Mouse (Mus musculus) lung, embryonic 14.5 days (tissue): ENCODE data around the gene Ahrr. TPM values are rescaled to one million over a fixed set of nuclear protein-coding genes. Genes with fewer than 3 reads are reported as not detected.

Experiments used
- ATAC-seq: fragments of 200-750 bp; cut with Nextera tagmentation; 2 replicates; pipeline ENCODE4 v1.8.0; 2017; ENCODE audit warnings: mild to moderate bottlenecking, moderate TSS enrichment, moderate library complexity; ENCODE audit not compliant: insufficient read depth
- DNase-seq: peaks from one replicate; pipeline ENCODE4 v3.0.0-alpha.2; 2015
- H3K27ac ChIP-seq: fragments of 300-500 bp; sonication (generic); 2 replicates; pipeline ENCODE4 v1.5.1; 2014; ENCODE audit warnings: low read depth, mild to moderate bottlenecking, moderate library complexity
- H3K27me3 ChIP-seq: fragments of 300-500 bp; sonication (generic); 2 replicates; pipeline ENCODE4 v1.6.1; 2014; ENCODE audit warnings: low read length, control low read depth; ENCODE audit not compliant: insufficient read depth
- H3K36me3 ChIP-seq: fragments of 300-500 bp; sonication (generic); 2 replicates; pipeline ENCODE4 v1.6.1; 2014; ENCODE audit warnings: control low read depth; ENCODE audit not compliant: insufficient read depth
- H3K4me1 ChIP-seq: fragments of 300-500 bp; sonication (generic); 2 replicates; pipeline ENCODE4 v1.6.1; 2014; ENCODE audit warnings: antibody characterized with exemption, control low read depth; ENCODE audit not compliant: insufficient read depth
- H3K4me2 ChIP-seq: fragments of 300-500 bp; sonication (generic); 2 replicates; pipeline ENCODE4 v1.6.1; 2014; ENCODE audit warnings: mild to moderate bottlenecking
- H3K4me3 ChIP-seq: fragments of 300-500 bp; sonication (generic); 2 replicates; pipeline ENCODE4 v1.5.1; 2014; ENCODE audit warnings: low read depth, low read length
- H3K9ac ChIP-seq: fragments of 300-500 bp; sonication (generic); 2 replicates; pipeline ENCODE4 v1.6.1; 2014
- H3K9me3 ChIP-seq: fragments of 300-500 bp; sonication (generic); 2 replicates; pipeline ENCODE4 v1.6.1; 2016; ENCODE audit warnings: low read depth, low read length, control low read depth
- CTCF ChIP-seq: IDR thresholded peaks from 2 replicates; pipeline ENCODE4 v1.5.1; 2016; ENCODE audit warnings: antibody characterized with exemption, low read depth
- WGBS: fragments of 180-500 bp; shearing (Covaris S2); extraction: QIAGEN DNeasy Blood & Tissue Kit; methylation state at CpG from one replicate; pipeline ENCODE4 v1.1.7; 2014; 5-methylcytosine and 5-hydroxymethylcytosine counted together
- polyA plus RNA-seq: library from polyadenylated mRNA; unstranded; fragments of >200 nt; fragmentation: Nextera tagmentation; extraction: Ambion mirVana; gene quantifications from 2 replicates; pipeline ENCODE4 v1.2.1, GENCODE M21; 2014

The Ahrr gene
- polyA plus RNA-seq, 1 experiment from 2014 or later = 0.72 TPM

GRCm38 (mm10) chr13:74183011-74183695 lies 109.0 kb downstream of the Ahrr start:
- DNase-seq = no peak
- no peaks in the 10 kb centered on the region for H3K4me1 ChIP-seq
- no peak overlapping the region for H3K4me2 ChIP-seq
- H3K9ac ChIP-seq = no peak overlapping the region
- no peaks in the 10 kb centered on the region for H3K27me3 ChIP-seq
- no peak for TF ChIP-seq CTCF
- peaks cover 44% of the 10 kb centered on the region for H3K36me3 ChIP-seq
- H3K4me3 ChIP-seq = no peak overlapping the region
- H3K9me3 ChIP-seq = no peaks in the 10 kb centered on the region
- WGBS = 79% methylated on average over 5 of the region's 5 CpGs
- ATAC-seq = no peak
- H3K27ac ChIP-seq = no peak overlapping the region

GRCm38 (mm10) chr13:74172036-74172435 lies 120.1 kb downstream of the Ahrr start:
- Histone ChIP-seq H3K4me1 (no peaks in the 10 kb centered on the region), H3K4me2 (no peak overlapping the region), H3K27me3 (no peaks in the 10 kb centered on the region), H3K4me3 (no peak overlapping the region), H3K27ac (no peak overlapping the region), H3K9ac (no peak overlapping the region), H3K9me3 (no peaks in the 10 kb centered on the region), H3K36me3 (peaks cover 48% of the 10 kb centered on the region)
- DNase-seq (no peak), ATAC-seq (no peak)
- 92% methylated on average over 5 of the region's 5 CpGs for WGBS
- no peak for TF ChIP-seq CTCF

GRCm38 (mm10) chr13:74169446-74170164 lies 122.5 kb downstream of the Ahrr start:
- ATAC-seq (no peak), DNase-seq (no peak)
- Histone ChIP-seq H3K27ac (no peak overlapping the region), H3K9me3 (no peaks in the 10 kb centered on the region), H3K27me3 (no peaks in the 10 kb centered on the region), H3K4me3 (no peak overlapping the region), H3K36me3 (peaks cover 42% of the 10 kb centered on the region), H3K9ac (no peak overlapping the region), H3K4me1 (no peaks in the 10 kb centered on the region; the same call in 1 of the 2 replicates), H3K4me2 (no peak overlapping the region)
- WGBS = 82% methylated on average over 10 of the region's 10 CpGs
- no peak for TF ChIP-seq CTCF

- TF ChIP-seq CTCF = no peak
- peaks cover 21% of the 10 kb centered on the region for H3K36me3 ChIP-seq
- no peak overlapping the region for H3K4me3 ChIP-seq
- H3K27me3 ChIP-seq = no peaks in the 10 kb centered on the region
- DNase-seq (no peak), ATAC-seq (peak; percentile 15; the same call in 1 of the 2 replicates)
- H3K4me2 ChIP-seq = peak overlapping the region; percentile 71; the same call in 1 of the 2 replicates
- no peaks in the 10 kb centered on the region for H3K9me3 ChIP-seq
- no peaks in the 10 kb centered on the region; the same call in 1 of the 2 replicates for H3K4me1 ChIP-seq
- no peak overlapping the region for H3K27ac ChIP-seq
- 68% methylated on average over 2 of the region's 2 CpGs for WGBS
- no peak overlapping the region for H3K9ac ChIP-seq
Observed at GRCm38 (mm10) chr13:74167492-74167891, 124.6 kb downstream of the Ahrr start.

- DNase-seq (no peak), ATAC-seq (peak; percentile 70)
- Histone ChIP-seq H3K9me3 (no peaks in the 10 kb centered on the region), H3K27ac (no peak overlapping the region), H3K27me3 (no peaks in the 10 kb centered on the region), H3K9ac (peak overlapping the region; percentile 50; the same call in 1 of the 2 replicates), H3K36me3 (peaks cover 17% of the 10 kb centered on the region), H3K4me2 (peak overlapping the region; percentile 71), H3K4me3 (peak overlapping the region; percentile 53), H3K4me1 (no peaks in the 10 kb centered on the region; the same call in 1 of the 2 replicates)
- TF ChIP-seq CTCF = no peak
- 10% methylated on average over 9 of the region's 9 CpGs for WGBS
Observed at GRCm38 (mm10) chr13:74167057-74167413, 125.1 kb downstream of the Ahrr start.

GRCm38 (mm10) chr13:74166348-74167056 lies 125.6 kb downstream of the Ahrr start:
- ATAC-seq = peak; percentile 85

More at GRCm38 (mm10) chr13:74166348-74167056, 125.6 kb downstream of the Ahrr start:
- peak overlapping the region; percentile 50 for H3K9ac ChIP-seq
- no peaks in the 10 kb centered on the region for H3K9me3 ChIP-seq
- H3K27ac ChIP-seq = no peak overlapping the region
- DNase-seq = peak; percentile 56
- WGBS = 7% methylated on average over 19 of the region's 19 CpGs
- H3K4me3 ChIP-seq = peak overlapping the region; percentile 53
- H3K4me1 ChIP-seq = no peaks in the 10 kb centered on the region; the same call in 1 of the 2 replicates
- no peaks in the 10 kb centered on the region for H3K27me3 ChIP-seq
- no peak for TF ChIP-seq CTCF
- H3K4me2 ChIP-seq = peak overlapping the region; percentile 71
- H3K36me3 ChIP-seq = peaks cover 11% of the 10 kb centered on the region; the same call in 1 of the 2 replicates

Other genes starting within 250 kb of the Ahrr start
- gene Cep72, start 230.0 kb downstream of the Ahrr start, polyA plus RNA-seq = 18.8 and 19.3 TPM in 2 replicates
- 0.04 TPM in 1 of 2 replicates, not detected in the other for gene Slc9a3, start 170.9 kb downstream of the Ahrr start, polyA plus RNA-seq
- gene Exoc3, start 83.6 kb downstream of the Ahrr start, polyA plus RNA-seq = 76.5 and 90.5 TPM in 2 replicates
- 133 and 140 TPM in 2 replicates for gene Pdcd6, start 25.2 kb upstream of the Ahrr start, polyA plus RNA-seq
- 232 and 242 TPM in 2 replicates for gene Sdha, start 57.9 kb upstream of the Ahrr start, polyA plus RNA-seq
- 51.8 and 61.1 TPM in 2 replicates for gene Ccdc127, start 58.0 kb upstream of the Ahrr start, polyA plus RNA-seq
- gene Lrrc14b, start 71.7 kb upstream of the Ahrr start, polyA plus RNA-seq = not detected in 2 replicates
- gene Zfp72, start 98.5 kb upstream of the Ahrr start, polyA plus RNA-seq = 7.3 and 7.6 TPM in 2 replicates
- gene Ftl1-ps1, start 107.4 kb upstream of the Ahrr start, polyA plus RNA-seq = 71.7 and 80.3 TPM in 2 replicates
- gene Zfp825, start 201.7 kb upstream of the Ahrr start, polyA plus RNA-seq = 20.5 and 22.6 TPM in 2 replicates